8 mouse cellular contexts compared by ENCODE assay signal in the genomic region with DNA sequence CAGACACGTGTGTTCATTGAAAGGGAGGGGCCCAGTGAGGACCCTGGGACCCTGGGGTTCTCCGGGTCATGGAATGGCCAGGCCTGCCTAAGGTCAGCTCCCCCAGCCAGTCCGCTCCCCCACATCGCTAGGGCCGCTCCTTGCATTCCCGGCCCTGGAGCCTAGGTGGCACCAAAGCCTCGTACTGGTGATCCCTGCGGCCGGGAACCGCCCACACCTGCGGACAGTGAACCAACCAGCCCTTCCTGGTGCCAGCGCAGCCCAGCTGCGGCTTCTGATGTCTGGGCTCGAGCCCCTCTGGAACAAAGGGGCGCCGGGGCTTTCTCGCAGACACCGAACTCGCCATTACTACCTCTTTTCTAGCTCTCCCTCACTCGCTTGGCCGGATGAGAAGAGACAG. TPM values are rescaled to one million over a fixed set of nuclear protein-coding genes. Genes with fewer than 3 reads are reported as not detected.
DNase-seq lines count a peak whose midpoint lies in the region; ATAC-seq lines count a peak whose summit lies in the region.

No protein-coding gene starts in this region.

- H3K36me3 ChIP-seq in hindbrain, embryonic 14.5 days (replicated peaks; ENCODE audit: control insufficient read depth, insufficient read depth): no peaks in the 10 kb centered on the region

- H3K9me3 ChIP-seq in hindbrain, embryonic 14.5 days (ENCODE audit: control insufficient read depth, low read length): no peaks in the 10 kb centered on the region

- H3K27ac ChIP-seq in hindbrain, embryonic 14.5 days: no peak overlapping the region

- H3K9ac ChIP-seq in hindbrain, embryonic 14.5 days: peak overlapping the region; percentile 39; the same call in 1 of the 2 replicates

- H3K4me2 ChIP-seq in hindbrain, embryonic 14.5 days (replicated peaks): peak overlapping the region; percentile 82

- peaks cover 16% of the 10 kb centered on the region; the same call in 1 of the 2 replicates for H3K4me1 ChIP-seq in hindbrain, embryonic 14.5 days (replicated peaks; ENCODE audit: control insufficient read depth, insufficient read depth, low read length)

- H3K27me3 ChIP-seq in hindbrain, embryonic 14.5 days (ENCODE audit: control insufficient read depth, insufficient read depth, low read length): peaks cover 54% of the 10 kb centered on the region

- peak; percentile 68 for DNase-seq in WW6 (ENCODE audit: low read depth, low spot score)
- peak; percentile 77 to 78 for DNase-seq in cerebellum, postnatal 36 days
- DNase-seq in frontal cortex, postnatal 36 days (ENCODE audit: low spot score in 2 of 2): peak; percentile 60 to 67
- peak; percentile 76 for DNase-seq in hindbrain, embryonic 14.5 days (ENCODE audit: low spot score)
- DNase-seq in left cerebral cortex, adult 18-20 months (ENCODE audit: low spot score in 2 of 2): peak; percentile 73 to 77
- peak; percentile 77 to 87 for DNase-seq in lung, postnatal 4 days
- peak; percentile 64 for DNase-seq in retina, postnatal 7 days (ENCODE audit: low read depth, low spot score)
- peak; percentile 61 to 81 for DNase-seq in urinary bladder, adult 18-20 months (ENCODE audit: low spot score in 2 of 2)

- peak overlapping the region; percentile 42 for H3K4me3 ChIP-seq in hindbrain, embryonic 14.5 days (replicated peaks; ENCODE audit: low read length)

- under 1% methylated on average over 21 of the region's 21 CpGs for WGBS in hindbrain, embryonic 14.5 days

- peak; percentile 48; the same call in 1 of the 2 replicates for ATAC-seq in hindbrain, embryonic 14.5 days (ENCODE audit: low FRiP score)

RNA-seq across cellular contexts. Expression of a gene that starts 1.1 kb away (rescaled TPM):
- 7.5 and 9.8 TPM in 2 replicates for polyA plus RNA-seq in hindbrain, embryonic 14.5 days (2014; fragmentation: Nextera tagmentation; extraction: Ambion mirVana)
- total RNA-seq in left cerebral cortex, adult 18-20 months (2021): not detected
